In the genomic region with DNA sequence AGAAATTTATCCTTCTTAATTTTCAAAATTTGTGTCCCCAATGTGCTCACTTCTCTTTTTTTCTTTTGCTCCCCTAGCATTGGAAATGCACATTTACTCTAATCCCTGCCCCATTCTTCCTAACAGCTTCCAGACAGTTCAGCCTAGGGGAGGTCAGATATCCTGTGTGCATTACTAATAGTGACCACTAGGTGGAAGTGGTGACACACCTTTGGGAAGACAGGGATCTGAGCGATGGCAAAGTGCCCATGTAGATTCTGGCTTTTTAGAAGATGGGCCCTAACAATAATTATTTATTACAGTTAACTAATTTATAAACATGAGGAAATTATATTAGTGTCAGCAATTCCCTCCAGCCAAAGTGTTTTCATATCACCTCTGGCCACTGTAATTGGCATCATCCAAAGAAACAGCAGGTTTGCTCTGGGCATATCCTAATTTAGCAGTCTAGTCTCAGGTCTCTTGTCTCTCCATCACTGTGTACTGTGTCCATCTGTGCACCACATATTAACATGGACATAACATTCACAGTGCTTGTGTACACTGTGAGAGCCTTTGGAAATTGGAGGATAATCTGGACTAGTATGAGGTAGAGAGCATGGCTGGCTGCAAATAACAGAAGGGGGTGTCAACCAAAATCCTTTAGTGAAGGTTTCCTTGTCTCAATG, we compare ENCODE assay signal across 9 mouse cellular contexts. TPM values are rescaled to one million over a fixed set of nuclear protein-coding genes. Genes with fewer than 3 reads are reported as not detected.
DNase-seq lines count a peak whose midpoint lies in the region; ATAC-seq lines count a peak whose summit lies in the region.
"Had no signal": no experiment of that assay in that cellular context is flagged by ENCODE, and none has a peak within 500 bp of the region (broad histone marks: within the 10 kb centered on the region; RNA-seq: fewer than 3 reads in every experiment).

No protein-coding gene starts in this region.

- no peak overlapping the region for H3K27ac ChIP-seq in limb, embryonic 13.5 days
- no peak overlapping the region for H3K27ac ChIP-seq in midbrain, embryonic 16.5 days (ENCODE audit: low read length)

- H3K9me3 ChIP-seq in limb, embryonic 13.5 days, result no peaks in the 10 kb centered on the region
- no peaks in the 10 kb centered on the region for H3K9me3 ChIP-seq in midbrain, embryonic 16.5 days (replicated peaks; ENCODE audit: control insufficient read depth, low read length, poor library complexity, severe bottlenecking)

- no peaks in the 10 kb centered on the region for H3K27me3 ChIP-seq in limb, embryonic 13.5 days
- H3K27me3 ChIP-seq in midbrain, embryonic 16.5 days (ENCODE audit: control insufficient read depth, insufficient read depth, low read depth, low read length), result no peaks in the 10 kb centered on the region

- DNase-seq in CD4-positive, CD25-positive, alpha-beta regulatory T cell, adult 2 months (ENCODE audit: low read depth, low spot score), result peak; percentile 74
- peak; percentile 15 for DNase-seq in T-cell, adult 2 months (ENCODE audit: low spot score)
- DNase-seq in cerebellum, postnatal 25 days, result peak; percentile 32 to 69
- peak; percentile 30 for DNase-seq in gastrocnemius, postnatal 10 days
- DNase-seq in kidney, adult 8-10 months, result peak; percentile 41 to 51
- peak; percentile 31 for DNase-seq in thymus, postnatal 4 days

- no peak overlapping the region for H3K4me2 ChIP-seq in limb, embryonic 13.5 days (replicated peaks)
- no peak overlapping the region for H3K4me2 ChIP-seq in midbrain, embryonic 16.5 days (ENCODE audit: low read length)

- no peak overlapping the region for H3K9ac ChIP-seq in limb, embryonic 13.5 days
- H3K9ac ChIP-seq in midbrain, embryonic 16.5 days (ENCODE audit: low read depth, low read length), result no peak overlapping the region

- peak; percentile 69; the same call in 1 of the 2 replicates for ATAC-seq in limb, embryonic 13.5 days (ENCODE audit: low FRiP score, low read depth)
- peak; percentile 94 for ATAC-seq in midbrain, embryonic 16.5 days

- WGBS in limb, embryonic 13.5 days, result 9% methylated on average over 1 of the region's 1 CpGs
- 14% methylated on average over 1 of the region's 1 CpGs for WGBS in midbrain, embryonic 16.5 days

- no peak overlapping the region for H3K4me3 ChIP-seq in limb, embryonic 13.5 days
- no peak overlapping the region for H3K4me3 ChIP-seq in midbrain, embryonic 16.5 days (ENCODE audit: low read depth, low read length)

- no peaks in the 10 kb centered on the region for H3K4me1 ChIP-seq in limb, embryonic 13.5 days
- no peaks in the 10 kb centered on the region for H3K4me1 ChIP-seq in midbrain, embryonic 16.5 days (ENCODE audit: control insufficient read depth, insufficient read depth, low read length)

- no peaks in the 10 kb centered on the region for H3K36me3 ChIP-seq in limb, embryonic 13.5 days
- no peaks in the 10 kb centered on the region for H3K36me3 ChIP-seq in midbrain, embryonic 16.5 days (ENCODE audit: control insufficient read depth, insufficient read depth, low read length)

RNA-seq across cellular contexts. Expression of a gene that starts 13.1 kb away (rescaled TPM):
- not detected for total RNA-seq in gastrocnemius, postnatal 10 days (2021)
- not detected in 2 replicates for polyA plus RNA-seq in limb, embryonic 13.5 days (2015; fragmentation: Nextera tagmentation; extraction: Ambion mirVana)
- not detected in 2 replicates for polyA plus RNA-seq in midbrain, embryonic 16.5 days (2015; fragmentation: Nextera tagmentation; extraction: Ambion mirVana)
- total RNA-seq: gastrocnemius, postnatal 4 days had no signal

RNA-seq across cellular contexts. Expression of a gene that starts 57.7 kb away (rescaled TPM):
- total RNA-seq in gastrocnemius, postnatal 10 days (2021), result 1 to 10 TPM in 1 of 2 experiments, not detected in 1; 2.3 TPM
- 2.1 and 3.5 TPM in 2 replicates for polyA plus RNA-seq in limb, embryonic 13.5 days (2015; fragmentation: Nextera tagmentation; extraction: Ambion mirVana)
- 0.29 TPM in 1 of 2 replicates, not detected in the other for polyA plus RNA-seq in midbrain, embryonic 16.5 days (2015; fragmentation: Nextera tagmentation; extraction: Ambion mirVana)

Comparison
In these comparisons a context has a peak if more than half of its experiments do, and no peak if none do; other contexts are left out.
1. DNase-seq: peak in every context shown above with its lines; median percentile 74 in CD4-positive, CD25-positive, alpha-beta regulatory T cell, adult 2 months; 50 in cerebellum, postnatal 25 days; 46 in kidney, adult 8-10 months; 31 in thymus, postnatal 4 days; 30 in gastrocnemius, postnatal 10 days; 15 in T-cell, adult 2 months.